In the genomic region with DNA sequence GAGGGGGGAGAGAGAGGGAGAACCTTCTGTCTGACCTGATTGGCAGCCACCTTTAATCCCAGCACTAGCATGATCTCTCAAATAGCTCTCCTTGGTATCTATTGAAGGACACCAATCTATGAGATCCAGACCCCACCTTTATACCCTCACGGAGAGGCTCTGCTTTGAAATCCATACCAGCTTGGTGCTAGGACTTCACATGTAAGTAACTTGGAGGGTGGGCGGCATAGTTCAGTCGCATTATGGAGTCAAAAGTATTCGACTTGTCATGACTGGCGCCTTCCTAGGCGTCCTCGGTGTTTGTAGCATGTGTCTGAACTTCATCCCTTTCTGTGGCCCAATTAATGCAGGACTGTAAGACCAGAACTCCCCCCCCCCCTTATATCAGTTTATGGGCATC, we compare ENCODE assay signal across 9 mouse cellular contexts. TPM values are rescaled to one million over a fixed set of nuclear protein-coding genes. Genes with fewer than 3 reads are reported as not detected.
DNase-seq lines count a peak whose midpoint lies in the region; ATAC-seq and TF ChIP-seq lines count a peak whose summit lies in the region.
"Had no signal": no experiment of that assay in that cellular context is flagged by ENCODE, and none has a peak within 500 bp of the region (broad histone marks: within the 10 kb centered on the region; RNA-seq: fewer than 3 reads in every experiment).

No protein-coding gene starts in this region.

- peaks cover 44% of the 10 kb centered on the region for H3K4me1 ChIP-seq in G1E (ENCODE audit: insufficient read depth, low read depth, low read length)
- H3K4me1 ChIP-seq in embryonic facial prominence, embryonic 13.5 days, result peaks cover 20% of the 10 kb centered on the region
- H3K4me1 ChIP-seq in liver, embryonic 15.5 days (replicated peaks), result peaks cover 49% of the 10 kb centered on the region

- no peaks in the 10 kb centered on the region for H3K9me3 ChIP-seq in G1E (replicated peaks)
- no peaks in the 10 kb centered on the region for H3K9me3 ChIP-seq in embryonic facial prominence, embryonic 13.5 days
- no peaks in the 10 kb centered on the region for H3K9me3 ChIP-seq in liver, embryonic 15.5 days (replicated peaks)

- no peak overlapping the region for H3K9ac ChIP-seq in embryonic facial prominence, embryonic 13.5 days
- peak overlapping the region; percentile 61 for H3K9ac ChIP-seq in liver, embryonic 15.5 days

- 93% methylated on average over 7 of the region's 7 CpGs for WGBS in embryonic facial prominence, embryonic 13.5 days
- WGBS in liver, embryonic 15.5 days (ENCODE audit: insufficient replicate concordance), result 77% methylated on average over 7 of the region's 7 CpGs

- no peak overlapping the region for H3K27ac ChIP-seq in embryonic facial prominence, embryonic 13.5 days
- H3K27ac ChIP-seq in liver, embryonic 15.5 days (replicated peaks), result no peak overlapping the region

- no peaks in the 10 kb centered on the region for H3K27me3 ChIP-seq in G1E (ENCODE audit: insufficient read depth, low read length)
- H3K27me3 ChIP-seq in embryonic facial prominence, embryonic 13.5 days, result no peaks in the 10 kb centered on the region
- no peaks in the 10 kb centered on the region for H3K27me3 ChIP-seq in liver, embryonic 15.5 days

- ATAC-seq in G1E (ENCODE audit: extremely low read depth, insufficient number of reproducible peaks, low FRiP score, poor library complexity, severe bottlenecking), result no peak
- ATAC-seq in embryonic facial prominence, embryonic 13.5 days (ENCODE audit: insufficient number of reproducible peaks, insufficient read depth, low FRiP score, low TSS enrichment, low read depth), result no peak
- no peak for ATAC-seq in liver, embryonic 15.5 days (ENCODE audit: insufficient read depth)

- no peak for TF ChIP-seq CTCF in G1E (IDR thresholded peaks at IDR 0.05; ENCODE audit: low read depth, low read length)

- peak; percentile 18 for DNase-seq in kidney, adult 9 months
- DNase-seq in kidney, adult 8-10 months, result no peak
- no peak for DNase-seq in G1E (ENCODE audit: low spot score)
- no peak for DNase-seq in layer of hippocampus, postnatal 10 days (ENCODE audit: low spot score in 2 of 2)
- no peak for DNase-seq in right cerebral cortex, postnatal 36 days (ENCODE audit: low spot score in 2 of 2)

- peaks cover 44% of the 10 kb centered on the region for H3K36me3 ChIP-seq in G1E (replicated peaks)
- H3K36me3 ChIP-seq in embryonic facial prominence, embryonic 13.5 days, result peaks cover 12% of the 10 kb centered on the region
- peaks cover 25% of the 10 kb centered on the region for H3K36me3 ChIP-seq in liver, embryonic 15.5 days (replicated peaks)

- peak overlapping the region; percentile 59 for H3K4me2 ChIP-seq in embryonic facial prominence, embryonic 13.5 days
- peak overlapping the region; percentile 90 for H3K4me2 ChIP-seq in liver, embryonic 15.5 days

- peak overlapping the region; percentile 92; the same call in 1 of the 2 replicates for H3K4me3 ChIP-seq in G1E (ENCODE audit: low read depth, low read length)
- H3K4me3 ChIP-seq in embryonic facial prominence, embryonic 13.5 days, result 0 out of 2 replicates have a peak overlapping the region, but pooled peaks have one; percentile 95
- H3K4me3 ChIP-seq in liver, embryonic 15.5 days (replicated peaks), result peak overlapping the region; percentile 96; the same call in 1 of the 2 replicates

RNA-seq across cellular contexts. Expression of a gene that starts 1.1 kb away (rescaled TPM):
- total RNA-seq in G1E (2014; fragmentation: Nextera tagmentation) (40.3 and 45.8 TPM in 2 replicates), G1E (2017) (52.7 and 58.4 TPM in 2 replicates)
- polyA plus RNA-seq in G1E (2012), result 134 and 143 TPM in 2 replicates
- 54.8 and 59.1 TPM in 2 replicates for polyA plus RNA-seq in embryonic facial prominence, embryonic 13.5 days (2015; fragmentation: Nextera tagmentation; extraction: Ambion mirVana)
- 23.1 and 25.6 TPM in 2 replicates for polyA plus RNA-seq in liver, embryonic 15.5 days (2015; fragmentation: Nextera tagmentation; extraction: Ambion mirVana)
- total RNA-seq in layer of hippocampus, postnatal 10 days (2021), result 10 to 100 TPM; 37.4 TPM

RNA-seq across cellular contexts. Expression of a gene that starts 14.8 kb away (rescaled TPM):
- total RNA-seq in G1E (2014; fragmentation: Nextera tagmentation) (not detected in 2 replicates), G1E (2017) (not detected in 2 replicates)
- polyA plus RNA-seq in G1E (2012), result not detected in 2 replicates
- 0.26 and 0.66 TPM in 2 replicates for polyA plus RNA-seq in embryonic facial prominence, embryonic 13.5 days (2015; fragmentation: Nextera tagmentation; extraction: Ambion mirVana)
- polyA plus RNA-seq in liver, embryonic 15.5 days (2015; fragmentation: Nextera tagmentation; extraction: Ambion mirVana), result not detected in 2 replicates
- total RNA-seq in layer of hippocampus, postnatal 10 days (2021), result 1 to 10 TPM in 1 of 2 experiments, under 1 TPM in 1; 0.83 to 1.3 TPM
- total RNA-seq: heart, adult 8-10 months had no signal

RNA-seq across cellular contexts. Expression of a gene that starts 46.5 kb away (rescaled TPM):
- total RNA-seq in G1E (2014; fragmentation: Nextera tagmentation) (not detected in 2 replicates), G1E (2017) (not detected in 2 replicates)
- not detected in 2 replicates for polyA plus RNA-seq in G1E (2012)
- polyA plus RNA-seq in embryonic facial prominence, embryonic 13.5 days (2015; fragmentation: Nextera tagmentation; extraction: Ambion mirVana), result 0.31 TPM in 1 of 2 replicates, not detected in the other
- polyA plus RNA-seq in liver, embryonic 15.5 days (2015; fragmentation: Nextera tagmentation; extraction: Ambion mirVana), result not detected in 2 replicates
- not detected for total RNA-seq in layer of hippocampus, postnatal 10 days (2021)
- total RNA-seq: heart, adult 8-10 months; left cerebral cortex, adult 18-20 months had no signal

RNA-seq across cellular contexts. Expression of a gene that starts 57.4 kb away (rescaled TPM):
- 93.6 and 103 TPM in 2 replicates for total RNA-seq in G1E (2014; fragmentation: Nextera tagmentation)
- 57.2 and 69.2 TPM in 2 replicates for total RNA-seq in G1E (2017)
- polyA plus RNA-seq in G1E (2012), result 368 and 426 TPM in 2 replicates
- polyA plus RNA-seq in embryonic facial prominence, embryonic 13.5 days (2015; fragmentation: Nextera tagmentation; extraction: Ambion mirVana), result 118 and 120 TPM in 2 replicates
- polyA plus RNA-seq in liver, embryonic 15.5 days (2015; fragmentation: Nextera tagmentation; extraction: Ambion mirVana), result 196 TPM in 2 replicates
- 10 to 100 TPM; 11.6 to 12.8 TPM for total RNA-seq in layer of hippocampus, postnatal 10 days (2021)
